Mouse (Mus musculus) adrenal gland, adult 8-10 months (tissue): ENCODE measurements at regions not wholly inside any gene's neighbourhood (a gene's known extent, or its start where the extent isn't known, plus 50 kb on each side); places are given as distances from the start of the nearest gene placed in this dataset.

Experiments used
- DNase-seq: peaks from one replicate; pipeline ENCODE4 v3.0.0; 2022

DNA sequence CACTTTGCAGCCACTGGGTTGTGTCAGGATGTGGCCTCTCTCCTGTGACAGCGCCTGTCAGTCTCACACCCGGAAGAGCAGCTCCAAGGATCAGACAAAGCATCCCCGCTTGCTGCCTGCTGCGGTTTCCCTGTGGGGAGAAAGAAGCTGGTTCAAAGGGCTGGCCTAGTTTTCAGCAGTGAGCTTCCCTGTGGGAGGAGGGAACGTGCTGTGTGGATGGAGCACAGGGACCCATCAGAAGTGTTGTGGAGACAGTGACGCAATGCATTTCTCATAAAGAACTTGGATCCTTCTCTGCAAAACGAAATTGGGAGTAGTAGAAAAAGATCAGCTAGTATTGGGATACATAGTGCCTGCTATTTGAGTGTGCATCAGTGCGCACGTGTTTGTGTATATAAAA, 1939.9 kb upstream of the Lrrc6 start:
- no peak for DNase-seq

DNA sequence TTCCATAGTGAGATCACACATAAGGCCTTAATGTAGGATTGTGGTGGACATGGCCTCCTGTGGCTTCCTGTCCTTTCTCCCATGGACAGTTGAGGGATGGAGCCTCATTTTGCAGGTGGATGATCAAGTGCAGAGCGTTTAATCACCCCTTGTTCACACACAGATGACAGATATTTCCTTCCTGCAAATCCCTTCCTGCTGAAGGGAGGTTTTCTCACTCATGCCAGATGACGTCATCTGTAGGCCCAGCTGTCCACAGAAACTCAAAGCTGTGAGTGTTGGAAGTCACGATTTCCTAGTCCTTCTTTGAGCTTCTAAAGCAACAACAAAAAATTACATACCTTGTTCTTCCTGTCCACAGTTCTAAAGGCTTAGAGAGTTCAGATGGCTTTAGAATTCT, 1935.3 kb upstream of the Lrrc6 start:
- DNase-seq, result no peak

DNA sequence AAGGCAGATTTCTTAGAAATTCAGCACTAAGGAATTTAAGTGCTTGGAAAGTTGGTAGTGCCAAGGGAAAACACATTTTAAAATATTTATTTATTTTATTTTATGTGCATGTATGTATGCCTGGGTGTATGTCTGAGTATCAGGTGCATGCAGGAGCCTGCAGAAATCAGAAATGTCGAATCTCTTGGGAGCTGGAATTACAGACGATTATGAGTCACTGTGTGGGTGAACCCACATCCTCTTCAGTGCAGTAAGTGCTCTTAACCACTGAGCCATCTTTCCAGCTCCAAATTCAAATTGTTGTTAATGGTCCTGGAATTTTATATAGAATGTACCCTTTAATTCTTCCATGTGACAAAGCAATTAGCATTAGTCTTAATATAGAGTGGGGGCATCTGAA, 1930.5 kb upstream of the Lrrc6 start:
- DNase-seq, result no peak

DNA sequence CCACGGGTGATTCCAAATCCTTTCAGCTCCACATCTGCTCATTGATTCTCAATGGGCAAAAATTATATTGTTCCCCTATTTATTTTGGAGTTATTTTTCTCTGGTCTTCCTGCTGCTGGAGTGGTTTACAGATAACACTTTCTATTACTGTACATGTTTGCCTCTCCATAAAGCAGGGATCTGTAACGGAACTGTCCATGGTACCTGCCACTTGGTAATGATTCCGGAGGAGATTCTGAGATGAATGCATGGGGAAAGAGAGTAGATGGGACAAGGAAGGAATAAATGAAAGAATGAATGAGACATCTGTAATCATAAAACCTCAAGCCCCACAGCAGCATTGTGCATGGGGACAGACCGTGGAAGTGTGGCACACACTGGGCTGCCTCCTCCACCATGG, 1929.8 kb upstream of the Lrrc6 start:
- no peak for DNase-seq

DNA sequence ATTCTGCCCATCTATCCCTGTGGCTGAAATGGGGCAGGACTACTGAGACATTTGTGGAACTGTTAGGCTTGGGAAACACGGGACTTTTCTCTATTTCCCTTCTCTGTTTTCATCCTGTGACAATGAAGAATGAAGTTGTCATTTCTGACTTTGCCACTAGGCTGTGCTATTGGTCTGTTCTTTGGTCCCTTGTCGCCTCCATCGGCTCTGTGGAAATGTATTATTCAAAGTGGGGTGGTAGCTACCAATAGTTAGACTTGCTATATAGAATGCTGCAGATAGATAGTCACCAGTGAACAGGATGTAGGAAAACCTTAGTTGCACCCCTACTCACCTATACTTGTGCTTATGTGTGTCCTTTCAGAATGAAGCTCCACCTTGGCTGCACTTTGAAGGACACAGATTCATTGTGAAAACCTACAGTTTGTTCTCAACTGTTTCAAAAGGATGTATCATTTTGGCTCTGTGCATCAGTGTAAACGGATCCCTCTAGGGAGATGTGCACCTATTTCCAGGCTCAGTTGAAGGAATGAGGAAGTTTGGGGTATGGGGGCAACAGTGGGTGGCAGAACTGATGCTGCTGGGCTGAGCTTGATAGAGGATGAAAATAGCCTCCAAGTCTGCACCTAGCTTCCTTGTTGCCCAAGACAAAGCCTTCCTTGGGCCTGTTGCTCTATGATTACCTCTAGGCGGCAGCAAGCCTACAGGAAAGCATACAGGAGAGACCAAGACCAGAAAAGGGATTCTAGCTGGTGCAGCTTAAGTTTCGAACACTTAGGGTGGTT, 1927.9 kb upstream of the Lrrc6 start:
- DNase-seq, result no peak

DNA sequence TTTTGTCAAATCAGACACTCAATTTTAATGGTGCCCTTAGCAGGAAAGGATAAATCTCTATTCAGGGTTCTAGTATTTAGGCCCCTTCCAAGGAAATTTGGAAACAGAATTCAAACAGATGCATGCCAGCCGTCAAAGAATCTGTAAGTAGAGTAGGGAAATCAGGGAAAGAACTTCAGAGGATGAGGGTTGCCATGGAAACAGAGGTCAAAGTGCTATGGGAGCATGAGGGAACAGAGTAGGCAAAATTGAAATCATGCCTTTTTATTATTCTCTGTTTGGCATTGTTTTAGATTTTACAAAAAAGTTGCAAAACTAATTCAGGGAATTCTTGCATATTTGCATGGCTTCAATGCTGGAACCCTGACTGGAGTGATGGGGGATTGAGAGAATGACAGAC, 1916.4 kb upstream of the Lrrc6 start:
- no peak for DNase-seq

DNA sequence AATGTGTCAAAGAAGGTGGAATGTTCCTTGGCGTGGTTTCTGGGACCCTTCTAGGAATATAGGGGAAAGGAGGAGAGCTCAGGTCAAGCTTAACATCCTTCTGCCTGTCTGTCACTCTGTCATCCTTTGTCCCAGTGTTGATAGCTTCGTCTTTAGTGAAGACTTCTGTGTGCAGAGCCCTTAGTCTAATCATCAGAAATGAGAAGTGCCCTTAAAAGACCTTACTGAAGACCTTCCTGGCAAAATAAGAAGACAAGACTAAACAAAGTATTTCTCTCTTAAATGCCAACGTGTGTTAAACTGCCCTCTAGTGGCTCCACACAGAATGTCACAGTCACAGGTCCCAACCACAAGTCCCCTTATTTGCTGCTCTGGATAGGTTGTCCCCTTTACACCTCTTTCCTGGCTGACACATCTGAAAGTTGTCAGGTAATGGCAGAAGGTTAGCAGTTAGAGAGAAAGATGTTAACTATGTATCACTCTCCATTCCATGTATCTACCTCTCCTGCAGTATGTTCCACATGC, 1914.8 kb upstream of the Lrrc6 start:
- no peak for DNase-seq

DNA sequence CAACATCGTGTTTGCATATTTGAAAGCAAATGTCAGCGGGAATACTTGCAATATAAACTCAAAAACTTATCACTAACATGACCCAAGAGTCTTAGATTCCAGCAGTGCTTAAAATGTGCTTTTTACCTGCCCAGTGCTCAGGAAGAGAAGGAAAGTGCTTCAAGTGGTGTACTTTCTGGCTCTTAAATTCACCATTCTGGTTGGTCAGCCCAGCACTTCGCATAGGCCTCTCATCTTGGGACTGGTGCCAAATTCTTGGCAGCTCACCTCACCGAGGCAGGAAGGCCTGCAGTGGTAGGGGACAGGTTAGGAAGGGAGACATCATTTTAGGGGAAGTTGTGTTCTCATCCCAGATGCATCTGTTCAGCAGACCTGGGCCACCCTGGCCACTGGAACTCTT, 1913.3 kb upstream of the Lrrc6 start:
- no peak for DNase-seq

DNA sequence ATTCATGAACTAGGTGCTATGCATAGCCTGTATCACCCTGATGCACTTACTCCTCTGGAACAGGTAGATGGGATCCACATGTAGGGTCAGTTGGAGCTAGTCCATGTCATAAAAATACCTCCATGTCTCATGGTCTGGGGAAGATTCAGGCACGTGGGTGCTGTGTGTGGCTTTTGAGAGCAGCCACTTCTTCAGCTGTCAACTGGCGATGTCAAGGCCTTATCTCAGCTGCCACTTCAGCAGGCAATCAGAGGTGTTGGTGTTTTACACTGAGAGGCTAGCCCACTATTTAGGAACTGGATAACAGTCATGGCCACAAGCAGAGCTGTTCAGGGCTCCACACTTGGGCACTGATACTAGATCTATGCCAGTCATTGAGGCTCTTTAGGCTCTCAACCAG, 1912.0 kb upstream of the Lrrc6 start:
- no peak for DNase-seq

DNA sequence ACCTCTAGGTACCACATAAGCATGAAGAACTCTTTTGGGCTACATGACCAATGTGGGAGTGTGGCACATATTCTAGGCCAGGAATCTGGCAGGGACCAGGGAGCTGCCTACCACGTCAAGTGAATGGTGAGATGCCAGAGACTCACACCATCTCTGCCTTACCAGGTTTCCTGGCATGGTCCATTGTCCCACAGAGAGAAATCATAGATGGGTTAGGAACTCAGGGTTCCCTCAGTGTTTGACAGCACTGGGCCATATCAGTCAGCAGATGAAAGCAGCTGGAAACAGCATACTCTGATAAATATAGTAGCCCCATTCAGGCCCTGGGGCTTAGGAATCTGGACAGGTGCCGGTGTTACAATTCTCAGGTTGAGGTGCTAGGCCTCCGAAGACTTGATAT, 1911.4 kb upstream of the Lrrc6 start:
- DNase-seq, result no peak

DNA sequence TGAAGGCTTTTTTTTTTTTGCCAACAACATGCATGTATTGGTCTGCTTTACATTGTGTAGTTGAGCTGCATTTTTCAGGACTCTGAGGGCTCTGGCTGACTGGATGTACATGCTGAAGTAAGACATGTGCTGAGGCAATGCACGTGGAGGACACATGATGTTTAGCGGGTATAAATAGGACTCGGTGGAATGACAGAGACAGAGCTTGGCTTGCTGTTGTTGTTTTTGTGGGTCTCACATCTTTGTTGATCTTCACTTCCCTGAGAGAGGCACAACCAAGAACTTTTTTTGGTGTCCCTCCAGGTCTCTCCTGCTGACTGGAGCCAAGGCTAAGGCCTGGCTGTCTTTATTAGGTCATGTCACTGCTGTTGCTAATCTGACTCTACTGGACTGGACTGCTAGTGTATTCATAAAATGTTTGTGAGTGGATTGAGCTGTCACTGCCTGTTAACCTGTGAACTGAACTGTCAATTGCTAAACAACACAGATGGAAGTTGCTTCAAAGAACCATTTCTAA, 1902.9 kb upstream of the Lrrc6 start:
- DNase-seq, result no peak

DNA sequence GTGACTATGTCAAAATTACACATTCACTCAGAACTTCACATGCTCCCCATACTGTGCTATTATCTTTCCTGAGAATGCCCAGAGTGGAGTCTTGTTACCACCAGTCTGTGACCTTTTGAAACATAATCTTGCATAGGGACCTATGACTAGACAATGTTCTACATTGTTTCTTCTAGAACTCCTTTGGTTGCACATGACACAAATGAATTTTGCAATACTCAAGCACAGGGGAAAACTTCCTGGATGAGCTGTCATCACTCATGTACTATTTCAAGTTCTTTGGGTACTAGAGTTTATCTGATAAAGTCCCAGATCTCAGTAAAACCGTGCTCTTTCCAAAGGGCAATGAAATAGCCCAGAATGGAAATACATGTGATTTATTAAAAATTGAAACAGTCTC, 1901.0 kb upstream of the Lrrc6 start:
- DNase-seq, result no peak

DNA sequence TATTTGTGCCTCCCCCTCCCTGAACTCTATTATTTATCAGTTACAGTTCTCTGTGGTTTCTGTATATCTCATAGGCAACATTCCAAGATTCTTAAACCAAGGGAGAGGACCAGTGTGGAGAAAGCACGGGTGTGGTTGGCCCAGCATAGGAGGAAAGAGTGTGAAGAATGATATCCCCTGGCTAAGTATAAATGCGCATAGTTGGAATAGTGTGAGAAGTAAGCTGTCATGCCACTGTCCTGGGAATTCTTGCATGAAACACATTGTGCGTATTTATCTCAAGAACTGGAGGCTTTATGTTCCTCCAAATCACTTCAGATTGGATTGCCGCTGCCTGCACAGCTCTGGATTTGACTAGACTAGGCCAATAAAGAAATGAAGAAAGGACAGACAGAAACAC, 1900.3 kb upstream of the Lrrc6 start:
- DNase-seq, result no peak

DNA sequence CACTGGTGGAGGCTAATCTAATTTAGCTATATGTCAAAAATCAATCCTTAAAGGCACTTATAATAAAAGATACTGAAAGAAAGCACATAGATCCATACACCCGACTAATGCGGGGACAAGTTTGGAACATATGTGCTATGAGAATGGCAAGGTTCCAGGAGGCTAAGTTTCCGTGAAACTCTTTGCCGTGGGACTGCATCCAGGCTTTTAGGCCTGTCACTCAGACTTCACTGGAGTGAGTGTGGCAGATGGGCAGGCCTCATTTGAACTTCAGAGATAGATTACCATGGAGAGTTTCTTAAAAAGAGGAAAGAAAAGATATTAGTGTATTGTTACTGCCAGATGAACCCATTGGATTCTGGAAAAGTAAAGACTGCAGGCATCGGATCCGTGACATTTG, 1895.9 kb upstream of the Lrrc6 start:
- DNase-seq, result no peak

DNA sequence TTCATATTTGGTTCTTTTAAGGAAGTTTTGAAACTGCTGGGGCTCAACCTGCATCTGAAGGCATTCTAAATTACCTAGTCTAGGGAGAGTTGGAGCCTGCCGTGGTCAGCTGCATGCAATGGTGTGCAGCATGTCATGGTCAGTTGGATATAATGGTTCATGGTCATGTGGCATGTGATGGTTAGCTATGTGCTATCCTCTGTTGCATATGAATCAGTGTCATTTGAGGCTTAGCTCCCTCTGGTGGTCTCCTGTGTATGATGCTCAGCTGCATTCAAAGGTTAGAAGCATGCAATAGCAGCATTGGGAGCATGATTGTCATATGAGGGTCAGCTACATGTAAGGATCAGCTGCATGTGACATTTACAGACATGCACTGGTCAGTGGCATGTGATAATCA, 1894.0 kb upstream of the Lrrc6 start:
- no peak for DNase-seq

DNA sequence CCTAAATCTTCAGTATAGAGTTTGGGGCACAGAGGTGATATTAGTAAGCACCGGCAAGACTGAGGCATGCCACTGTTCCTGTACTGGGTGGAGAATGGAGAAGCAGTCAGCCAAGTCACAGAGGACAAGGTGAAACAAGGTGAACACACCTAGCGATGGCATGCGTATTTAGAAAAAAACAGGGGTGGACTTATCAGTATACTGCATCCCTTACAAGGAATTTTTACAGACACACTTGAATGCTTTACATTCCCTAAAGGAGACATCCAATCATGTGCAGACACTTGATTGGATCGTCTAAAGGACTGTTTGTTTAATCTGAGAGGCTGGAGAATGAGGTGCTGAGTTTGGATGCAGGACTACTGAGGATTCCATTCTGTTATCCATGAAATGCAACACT, 1893.4 kb upstream of the Lrrc6 start:
- DNase-seq, result no peak

DNA sequence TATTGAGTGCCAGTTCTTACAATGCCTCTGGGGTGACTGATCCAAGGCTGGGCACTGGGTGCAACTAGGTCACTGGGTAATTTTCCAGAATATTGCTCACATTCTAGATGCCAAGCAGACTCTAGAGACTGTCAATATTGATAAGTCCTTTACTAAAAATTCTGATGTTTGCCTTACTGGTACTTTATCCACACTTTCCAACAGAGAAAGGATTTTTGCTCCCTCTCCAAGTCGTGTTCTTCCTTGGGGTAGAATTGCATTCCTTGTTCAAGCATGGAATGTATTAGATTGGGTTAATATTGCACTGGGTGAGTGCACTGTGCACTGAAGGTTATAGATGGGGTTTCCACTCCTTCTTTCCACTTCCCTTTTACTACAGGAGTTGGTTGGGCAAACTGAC, 1891.0 kb upstream of the Lrrc6 start:
- no peak for DNase-seq

DNA sequence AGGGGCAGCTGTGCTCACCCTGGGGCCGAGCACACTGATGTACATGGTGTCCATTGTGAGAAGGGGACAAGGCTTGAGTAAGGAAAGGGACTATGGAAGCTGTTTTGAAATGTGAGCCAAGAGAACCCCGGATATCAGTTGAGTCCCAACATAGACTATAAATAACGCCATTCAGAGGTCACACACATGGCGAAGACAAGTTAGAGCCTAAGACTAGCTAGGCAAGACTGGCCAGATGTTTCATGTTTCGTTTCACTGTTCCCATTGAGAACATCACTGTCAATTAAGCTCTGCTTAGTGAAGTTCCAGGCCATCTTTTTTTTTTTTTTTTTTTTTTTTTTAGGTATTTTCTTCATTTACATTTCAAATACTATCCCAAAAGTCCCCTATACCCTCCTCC, 1889.1 kb upstream of the Lrrc6 start:
- DNase-seq, result no peak

DNA sequence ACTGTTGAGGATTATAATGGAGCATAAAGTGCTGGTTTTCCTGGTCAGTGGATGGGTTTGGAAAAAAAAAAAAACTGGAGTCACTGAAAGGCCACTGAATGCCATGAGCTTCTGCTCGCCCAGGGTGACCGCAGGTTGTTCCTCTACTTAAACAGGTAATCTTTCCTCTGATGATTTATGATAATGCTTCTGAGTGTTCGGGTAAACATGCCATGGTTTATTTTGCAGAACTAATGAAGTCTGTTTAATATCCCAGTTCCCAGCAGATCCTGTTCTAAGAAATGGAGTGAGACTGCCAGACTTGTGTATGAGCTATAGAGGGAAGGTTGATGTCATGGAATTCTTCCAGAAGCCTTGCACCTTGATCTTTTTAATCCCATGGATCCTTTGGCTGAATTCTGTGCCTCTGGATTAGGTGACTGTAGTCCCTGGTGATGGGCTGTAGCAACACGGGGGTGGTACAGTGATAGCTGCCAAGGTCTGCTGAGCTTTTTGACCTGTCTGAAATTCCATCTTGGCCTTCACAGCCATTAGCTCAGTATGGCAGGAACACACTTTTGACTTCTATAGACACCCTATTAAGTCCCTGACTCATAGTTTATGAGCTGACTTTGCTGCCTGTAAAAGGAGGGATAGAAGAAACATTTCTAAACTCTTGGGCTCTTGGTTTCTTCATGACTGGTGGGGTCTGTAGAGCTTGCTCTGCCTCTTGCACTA, 1886.8 kb upstream of the Lrrc6 start:
- no peak for DNase-seq

DNA sequence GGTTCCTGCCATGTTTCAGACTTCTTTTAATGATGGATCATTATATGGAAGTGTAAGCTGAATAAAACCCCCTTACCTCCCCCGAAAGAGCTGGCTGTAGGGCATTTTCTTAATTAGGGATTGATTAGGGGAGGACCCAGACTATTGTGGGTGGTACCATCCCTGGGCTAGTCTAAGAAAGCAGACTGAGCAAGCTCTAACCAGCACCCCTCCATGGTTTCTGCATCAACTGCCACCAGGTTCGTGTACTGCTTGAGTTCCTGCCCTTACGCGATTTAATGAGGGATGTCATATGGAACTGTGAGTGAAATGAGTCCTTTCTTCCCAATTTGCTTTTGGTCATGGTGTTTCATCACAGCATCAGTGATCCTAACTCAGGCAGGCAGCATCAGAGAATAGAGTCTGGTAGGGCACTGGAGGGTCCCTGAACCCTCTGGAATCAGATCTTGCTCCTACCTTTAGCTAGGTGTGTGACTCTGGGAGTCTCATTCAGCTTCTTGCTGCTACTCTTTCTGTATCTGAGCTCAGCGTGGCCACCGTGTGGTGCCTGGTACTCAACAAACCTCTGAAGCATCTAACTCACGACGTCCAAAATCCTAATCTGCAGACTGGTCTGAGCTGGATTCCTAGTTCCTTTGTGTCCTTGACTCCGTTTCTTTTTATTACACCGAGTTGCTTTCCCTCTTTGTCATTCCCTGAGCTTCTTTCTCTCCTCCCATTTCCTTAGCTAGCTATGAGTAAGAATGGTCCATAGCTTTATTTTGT, 1884.0 kb upstream of the Lrrc6 start:
- no peak for DNase-seq

DNA sequence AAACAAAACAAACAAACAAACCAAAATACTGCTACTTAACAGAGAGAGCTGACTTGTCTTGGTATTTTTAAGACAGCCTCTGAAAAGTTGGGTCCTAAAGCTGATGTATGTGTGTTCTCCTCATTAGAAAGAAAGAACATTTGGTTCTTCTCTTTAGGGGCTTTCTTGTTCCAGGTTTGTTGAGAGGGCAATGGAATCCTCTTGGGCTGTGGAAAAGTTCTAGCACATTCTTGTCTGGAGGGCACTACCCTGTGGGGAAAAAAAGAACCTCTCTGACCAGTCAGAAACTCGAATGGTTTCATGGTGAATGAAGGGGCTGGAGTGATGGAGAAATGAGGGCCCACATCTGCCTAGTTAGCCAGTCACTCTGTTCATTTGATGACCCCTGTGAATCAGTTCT, 1874.5 kb upstream of the Lrrc6 start:
- DNase-seq, result no peak

DNA sequence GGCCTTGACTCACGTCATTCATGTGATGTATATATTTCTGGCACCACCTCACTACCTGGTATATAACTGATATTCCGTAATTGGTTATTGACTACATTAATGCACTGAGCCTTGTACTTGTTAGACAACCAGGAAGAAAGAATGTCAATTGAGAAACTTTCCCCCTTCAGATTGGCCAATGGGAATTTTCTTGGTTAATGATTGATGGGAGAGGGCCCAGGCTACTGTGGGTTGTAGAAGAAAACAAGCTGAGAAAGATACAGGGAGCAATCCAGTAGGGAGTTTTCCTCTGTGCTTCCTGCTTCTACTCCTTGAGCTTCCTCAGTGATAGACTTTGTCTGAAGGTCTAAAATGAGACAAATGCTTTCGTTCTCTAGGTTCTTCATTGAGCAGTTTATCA, 1866.1 kb upstream of the Lrrc6 start:
- no peak for DNase-seq

DNA sequence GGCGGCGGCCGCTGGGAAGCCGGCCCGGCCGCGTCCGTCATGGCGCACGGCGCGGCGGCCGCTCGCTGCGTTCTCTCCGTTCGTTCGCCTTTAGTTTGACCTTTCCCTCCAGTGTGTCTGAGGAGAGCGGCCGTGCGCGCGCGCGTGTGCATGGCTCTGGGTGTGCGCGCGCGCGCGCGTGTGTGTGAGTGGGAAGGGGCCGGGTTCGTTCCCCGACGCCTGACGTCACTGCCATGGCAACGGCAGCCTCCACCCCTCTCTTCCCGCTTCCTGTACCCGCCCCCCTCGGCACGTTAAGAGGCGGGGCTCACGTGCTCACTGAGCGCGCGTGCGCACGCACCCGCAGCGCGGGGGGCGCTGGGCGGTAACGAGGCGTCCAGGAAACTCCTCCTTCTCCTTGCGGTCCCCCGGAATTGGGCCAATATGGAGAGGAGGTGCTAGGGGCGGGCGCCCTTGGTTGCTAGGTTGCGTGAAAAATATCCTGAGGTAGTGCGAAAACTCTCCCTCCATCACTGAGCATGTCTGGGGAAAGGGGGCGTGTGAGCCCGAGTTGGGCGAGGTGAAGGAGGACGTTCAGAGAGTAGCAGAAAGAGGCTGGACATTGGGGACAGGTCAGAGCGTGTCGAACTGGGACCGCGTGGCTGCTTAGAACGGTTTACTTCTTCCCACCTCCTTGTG, 1862.5 kb upstream of the Lrrc6 start:
- peak; percentile 99 for DNase-seq
